Mouse (Mus musculus) liver, postnatal 0 days (tissue): Measurements from ENCODE around the gene Nfat5. TPM values are rescaled to one million over a fixed set of nuclear protein-coding genes. Genes with fewer than 3 reads are reported as not detected.

ENCODE experiments used
- ATAC-seq: fragments of 200-750 bp; cut with Nextera tagmentation; 2 replicates; pipeline ENCODE4 v1.8.0; 2017; ENCODE audit warnings: mild to moderate bottlenecking, moderate library complexity
- DNase-seq: peaks from one replicate; pipeline ENCODE4 v3.0.0-alpha.2; 2016
- H3K27ac ChIP-seq: fragments of 300-500 bp; sonication (generic); 2 replicates; pipeline ENCODE4 v1.5.1; 2014; ENCODE audit warnings: antibody characterized with exemption, moderate library complexity, mild to moderate bottlenecking, low read depth
- H3K27me3 ChIP-seq: fragments of 300-500 bp; sonication (generic); 2 replicates; pipeline ENCODE4 v1.6.1; 2014; ENCODE audit warnings: low read length, control low read depth, mixed read lengths; ENCODE audit not compliant: insufficient read depth
- H3K36me3 ChIP-seq: fragments of 300-500 bp; sonication (generic); replicated peaks from 2 replicates; pipeline ENCODE4 v1.6.1; 2014; ENCODE audit warnings: mild to moderate bottlenecking, control low read depth, low read length, moderate library complexity, mixed read lengths; ENCODE audit not compliant: insufficient read depth
- H3K4me1 ChIP-seq: fragments of 300-500 bp; sonication (generic); 2 replicates; pipeline ENCODE4 v1.6.1; 2014; ENCODE audit warnings: antibody characterized with exemption, mild to moderate bottlenecking, control low read depth; ENCODE audit not compliant: insufficient read depth
- H3K4me2 ChIP-seq: fragments of 300-500 bp; sonication (generic); 2 replicates; pipeline ENCODE4 v1.6.1; 2014; ENCODE audit warnings: low read depth, mild to moderate bottlenecking, low read length, moderate library complexity, mixed read lengths
- H3K4me3 ChIP-seq: fragments of 300-500 bp; sonication (generic); 2 replicates; pipeline ENCODE4 v1.5.1; 2014; ENCODE audit warnings: low read depth, low read length
- H3K9ac ChIP-seq: fragments of 300-500 bp; sonication (generic); replicated peaks from 2 replicates; pipeline ENCODE4 v1.6.1; 2014; ENCODE audit warnings: mild to moderate bottlenecking, moderate library complexity
- H3K9me3 ChIP-seq: fragments of 300-500 bp; sonication (generic); 2 replicates; pipeline ENCODE4 v1.6.1; 2016; ENCODE audit warnings: mild to moderate bottlenecking, control low read depth, low read length, mixed read lengths
- CTCF ChIP-seq: sonication (generic); IDR thresholded peaks from 2 replicates; pipeline ENCODE4 v1.5.1; 2016; ENCODE audit warnings: antibody characterized with exemption, low read depth
- EP300 ChIP-seq: IDR thresholded peaks from 2 replicates; pipeline ENCODE4 v1.6.1; 2016; ENCODE audit warnings: antibody characterized with exemption, low read depth, mild to moderate bottlenecking
- WGBS: fragments of 180-500 bp; shearing (Covaris S2); extraction: QIAGEN DNeasy Blood & Tissue Kit; methylation state at CpG from one replicate; pipeline ENCODE4 v1.1.7; 2014; ENCODE audit not compliant: insufficient replicate concordance; 5-methylcytosine and 5-hydroxymethylcytosine counted together
- polyA plus RNA-seq: library from polyadenylated mRNA; unstranded; fragments of >200 nt; fragmentation: Nextera tagmentation; extraction: Ambion mirVana; gene quantifications from 2 replicates; pipeline ENCODE4 v1.2.1, GENCODE M21; 2015

The Nfat5 gene
- polyA plus RNA-seq, 1 experiment from 2014 or later: 1.6 TPM

- ATAC-seq (no peak), DNase-seq (peak; percentile 32)
- Histone ChIP-seq H3K4me2 (no peak overlapping the region), H3K36me3 (no peaks in the 10 kb centered on the region), H3K9me3 (no peaks in the 10 kb centered on the region), H3K9ac (no peak overlapping the region), H3K27ac (no peak overlapping the region), H3K4me3 (no peak overlapping the region), H3K4me1 (no peaks in the 10 kb centered on the region), H3K27me3 (no peaks in the 10 kb centered on the region)
- TF ChIP-seq EP300 (no peak), CTCF (peak; percentile 48)
- WGBS: 65% methylated on average over 5 of the region's 5 CpGs
Observed at GRCm38 (mm10) chr8:107387861-107388260, 94.6 kb downstream of the Nfat5 start.

- Histone ChIP-seq H3K9me3 (no peaks in the 10 kb centered on the region), H3K4me1 (no peaks in the 10 kb centered on the region), H3K27me3 (no peaks in the 10 kb centered on the region), H3K4me3 (no peak overlapping the region), H3K9ac (no peak overlapping the region), H3K27ac (no peak overlapping the region), H3K4me2 (no peak overlapping the region), H3K36me3 (no peaks in the 10 kb centered on the region)
- DNase-seq: peak; percentile 31
- WGBS: 75% methylated on average over 8 of the region's 8 CpGs
- TF ChIP-seq CTCF (no peak), EP300 (no peak)
- ATAC-seq: no peak
Observed at GRCm38 (mm10) chr8:107389557-107389956, 96.3 kb downstream of the Nfat5 start.

GRCm38 (mm10) chr8:107390476-107391135, 97.3 kb downstream of the Nfat5 start:
- Histone ChIP-seq H3K4me3 (no peak overlapping the region), H3K27me3 (no peaks in the 10 kb centered on the region), H3K9me3 (no peaks in the 10 kb centered on the region), H3K27ac (no peak overlapping the region), H3K4me2 (no peak overlapping the region), H3K36me3 (no peaks in the 10 kb centered on the region), H3K4me1 (no peaks in the 10 kb centered on the region), H3K9ac (no peak overlapping the region)
- no peak for TF ChIP-seq EP300
- no peak for TF ChIP-seq CTCF
- no peak for ATAC-seq
- no peak for DNase-seq
- WGBS: 90% methylated on average over 16 of the region's 16 CpGs

GRCm38 (mm10) chr8:107391136-107391516, 97.9 kb downstream of the Nfat5 start:
- ATAC-seq (no peak), DNase-seq (no peak)

GRCm38 (mm10) chr8:107395397-107395796, 102.1 kb downstream of the Nfat5 start:
- Histone ChIP-seq H3K27ac (no peak overlapping the region), H3K36me3 (no peaks in the 10 kb centered on the region), H3K4me2 (no peak overlapping the region), H3K27me3 (no peaks in the 10 kb centered on the region), H3K9me3 (no peaks in the 10 kb centered on the region), H3K4me1 (no peaks in the 10 kb centered on the region), H3K9ac (no peak overlapping the region), H3K4me3 (no peak overlapping the region)
- no peak for TF ChIP-seq EP300
- TF ChIP-seq CTCF: no peak
- ATAC-seq (no peak), DNase-seq (no peak)

More at GRCm38 (mm10) chr8:107391136-107391516, 97.9 kb downstream of the Nfat5 start:
- Histone ChIP-seq H3K27ac (no peak overlapping the region), H3K9ac (no peak overlapping the region), H3K9me3 (no peaks in the 10 kb centered on the region), H3K36me3 (no peaks in the 10 kb centered on the region), H3K4me2 (no peak overlapping the region), H3K4me1 (no peaks in the 10 kb centered on the region), H3K27me3 (no peaks in the 10 kb centered on the region), H3K4me3 (no peak overlapping the region)
- TF ChIP-seq EP300 (no peak), CTCF (no peak)
- WGBS: 53% methylated on average over 4 of the region's 4 CpGs

- Histone ChIP-seq H3K9ac (no peak overlapping the region), H3K36me3 (no peaks in the 10 kb centered on the region), H3K4me3 (no peak overlapping the region), H3K4me1 (peaks cover under 1% of the 10 kb centered on the region; the same call in 1 of the 2 replicates), H3K27ac (no peak overlapping the region), H3K4me2 (no peak overlapping the region), H3K27me3 (no peaks in the 10 kb centered on the region), H3K9me3 (no peaks in the 10 kb centered on the region)
- DNase-seq (no peak), ATAC-seq (no peak)
- 88% methylated on average over 10 of the region's 10 CpGs for WGBS
- TF ChIP-seq EP300 (no peak), CTCF (no peak)
Observed at GRCm38 (mm10) chr8:107396106-107396670, 102.9 kb downstream of the Nfat5 start.
